Mouse (Mus musculus): ENCODE data around the gene Gm16253. TPM values are rescaled to one million over a fixed set of nuclear protein-coding genes. Genes with fewer than 3 reads are reported as not detected.

The Gm16253 gene
- total RNA-seq, 2 experiments from 2014 or later: 1.4 to 2.4 TPM

Other genes starting within 250 kb of the Gm16253 start
- not detected for gene BC107364, start 124.7 kb upstream of the Gm16253 start, total RNA-seq (2021)
- 100 to 1,000 TPM; 612 to 621 TPM for gene Hfe2, start 51.8 kb upstream of the Gm16253 start, total RNA-seq (2021)
- 100 to 1,000 TPM; 572 to 620 TPM for gene Txnip, start 19.0 kb upstream of the Gm16253 start, total RNA-seq (2021)
- 10 to 100 TPM; 36.7 to 41.4 TPM for gene Polr3gl, start 17.2 kb downstream of the Gm16253 start, total RNA-seq (2021)
- gene Ankrd34a, start 19.7 kb downstream of the Gm16253 start, total RNA-seq (2021): under 1 TPM; 0.59 to 0.92 TPM
- 1 to 10 TPM; 5.5 to 6.3 TPM for gene Lix1l, start 24.2 kb downstream of the Gm16253 start, total RNA-seq (2021)
- 10 to 100 TPM; 19.9 to 29.7 TPM for gene Rbm8a, start 52.9 kb downstream of the Gm16253 start, total RNA-seq (2021)
- 10 to 100 TPM; 20.0 to 25.5 TPM for gene Pex11b, start 58.4 kb downstream of the Gm16253 start, total RNA-seq (2021)
- gene Gm42957, start 58.5 kb downstream of the Gm16253 start, total RNA-seq (2021): under 1 TPM in 1 of 2 experiments, not detected in 1; 0.20 TPM
- gene Itga10, start 68.6 kb downstream of the Gm16253 start, total RNA-seq (2021): 1 to 10 TPM in 1 of 2 experiments, under 1 TPM in 1; 0.84 to 1.2 TPM
- gene Ankrd35, start 93.1 kb downstream of the Gm16253 start, total RNA-seq (2021): under 1 TPM; 0.35 to 0.92 TPM
- 1 to 10 TPM; 6.5 to 7.3 TPM for gene Pias3, start 119.4 kb downstream of the Gm16253 start, total RNA-seq (2021)
- gene Nudt17, start 131.6 kb downstream of the Gm16253 start, total RNA-seq (2021): 1 to 10 TPM in 1 of 2 experiments, under 1 TPM in 1; 0.42 to 1.1 TPM
- 10 to 100 TPM; 18.1 to 19.9 TPM for gene Polr3c, start 150.6 kb downstream of the Gm16253 start, total RNA-seq (2021)
- 10 to 100 TPM; 76.2 to 86.5 TPM for gene Rnf115, start 150.7 kb downstream of the Gm16253 start, total RNA-seq (2021)

Data from gastrocnemius, postnatal 36 days (tissue).